Mouse (Mus musculus): ENCODE results near the gene Nomo1.

- TF ChIP-seq POLR2A (IDR thresholded peaks at IDR 0.05; ENCODE audit: low read depth, low read length), result no peak
- no peak for TF ChIP-seq CTCF (IDR thresholded peaks at IDR 0.05; ENCODE audit: borderline replicate concordance, insufficient read depth, low read length)
These were observed 11.5 kb upstream of the Nomo1 start for GRCm38 (mm10) chr7:46021951-46022350.
